Mouse (Mus musculus): ENCODE results near the gene Clk4.

The Clk4 gene

GRCm38 (mm10) chr11:51261680-51262219, at the start of gene Clk4:
Gene Clk4, plus strand, starts transcription at chr11:51261730.
- no peak for DNase-seq (ENCODE audit: low spot score)

GRCm38 (mm10) chr11:51214021-51214420, 47.5 kb upstream of the Clk4 start:
- no peak for DNase-seq (ENCODE audit: low spot score)

- no peak for DNase-seq (ENCODE audit: low spot score)
These were observed 42.0 kb upstream of the Clk4 start for GRCm38 (mm10) chr11:51219396-51219980.

GRCm38 (mm10) chr11:51220308-51220707, 41.2 kb upstream of the Clk4 start, which contains the start of gene Gm12569:
Gene Gm12569, plus strand, starts transcription at chr11:51220473.
- DNase-seq (ENCODE audit: low spot score) = no peak

- no peak for DNase-seq (ENCODE audit: low spot score)
These were observed 34.4 kb upstream of the Clk4 start for GRCm38 (mm10) chr11:51227104-51227503.

- no peak for DNase-seq (ENCODE audit: low spot score)
These were observed 26.9 kb upstream of the Clk4 start for GRCm38 (mm10) chr11:51234626-51235025.

- DNase-seq (ENCODE audit: low spot score) = no peak
These were observed 18.6 kb upstream of the Clk4 start for GRCm38 (mm10) chr11:51242897-51243296.

- no peak for DNase-seq (ENCODE audit: low spot score)
These were observed 4.5 kb upstream of the Clk4 start for GRCm38 (mm10) chr11:51257006-51257405.

- DNase-seq (ENCODE audit: low spot score) = peak; percentile 97
These were observed 1.1 kb downstream of the Clk4 start, which contains the start of gene BC049762 for GRCm38 (mm10) chr11:51262342-51263285. Gene BC049762, minus strand, starts transcription at chr11:51263046.

- peak; percentile 83 for DNase-seq (ENCODE audit: low spot score)
These were observed 1.8 kb downstream of the Clk4 start for GRCm38 (mm10) chr11:51263286-51263831.

GRCm38 (mm10) chr11:51264352-51264751, 2.8 kb downstream of the Clk4 start:
- DNase-seq (ENCODE audit: low spot score) = peak; percentile 87

- peak; percentile 48 for DNase-seq (ENCODE audit: low spot score)
These were observed 3.8 kb downstream of the Clk4 start for GRCm38 (mm10) chr11:51265326-51265725.

GRCm38 (mm10) chr11:51274418-51274817, 12.9 kb downstream of the Clk4 start:
- DNase-seq (ENCODE audit: low spot score) = no peak

- DNase-seq (ENCODE audit: low spot score) = peak; percentile 81
These were observed 28.1 kb downstream of the Clk4 start, which contains the start of gene Col23a1 for GRCm38 (mm10) chr11:51289564-51290041. Gene Col23a1, plus strand, starts transcription at chr11:51289920.

GRCm38 (mm10) chr11:51290066-51290955, 28.8 kb downstream of the Clk4 start:
- no peak for DNase-seq (ENCODE audit: low spot score)

- no peak for DNase-seq (ENCODE audit: low spot score)
These were observed 32.5 kb downstream of the Clk4 start for GRCm38 (mm10) chr11:51293956-51294530.

GRCm38 (mm10) chr11:51295742-51296141, 34.2 kb downstream of the Clk4 start:
- DNase-seq (ENCODE audit: low spot score) = no peak

GRCm38 (mm10) chr11:51298691-51299090, 37.2 kb downstream of the Clk4 start:
- DNase-seq (ENCODE audit: low spot score) = peak; percentile 10

- no peak for DNase-seq (ENCODE audit: low spot score)
These were observed 40.9 kb downstream of the Clk4 start for GRCm38 (mm10) chr11:51302396-51302795.

GRCm38 (mm10) chr11:51303981-51304553, 42.5 kb downstream of the Clk4 start:
- DNase-seq (ENCODE audit: low spot score) = no peak

Data from adipocyte (in vitro differentiated cells).